Mouse (Mus musculus): ENCODE results near the gene Polr2f.

DNA sequence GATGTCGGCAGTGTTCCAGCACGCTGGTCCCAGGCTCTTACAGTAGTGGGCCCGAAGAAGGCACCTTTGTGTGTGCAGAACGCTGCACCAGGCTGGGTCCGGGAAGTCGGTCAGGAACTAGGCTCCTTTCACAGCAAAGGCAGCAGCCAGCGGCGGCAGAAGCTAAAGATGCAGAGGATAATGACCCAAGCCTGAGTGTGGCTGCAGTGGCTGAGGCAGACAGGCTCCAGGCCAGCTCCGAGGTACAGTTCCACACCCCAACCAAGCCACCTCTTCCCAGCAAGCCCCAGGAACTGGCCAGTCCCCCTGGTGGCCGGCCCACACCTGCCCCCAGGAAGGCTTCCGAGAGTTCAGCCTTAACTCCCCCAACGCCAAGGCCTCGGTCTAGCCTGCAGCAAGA, 18.3 kb upstream of the Polr2f start:
- TF ChIP-seq CTCF (IDR thresholded peaks at IDR 0.05; ENCODE audit: insufficient read depth, low read depth, low read length) (no peak), POLR2A (IDR thresholded peaks at IDR 0.05; ENCODE audit: insufficient read depth, low read depth, low read length) (no peak)

Measured in olfactory bulb, adult 2 months (tissue).